Mouse (Mus musculus) hindbrain, embryonic 15.5 days (tissue): ENCODE data around the gene Pigl. TPM values are rescaled to one million over a fixed set of nuclear protein-coding genes. Genes with fewer than 3 reads are reported as not detected.

Experiments
- ATAC-seq: fragments of 200-750 bp; cut with Nextera tagmentation; 2 replicates; pipeline ENCODE4 v1.8.0; 2017; ENCODE audit warnings: low read depth, moderate number of reproducible peaks, moderate TSS enrichment; ENCODE audit not compliant: low FRiP score
- H3K27ac ChIP-seq: fragments of 300-500 bp; sonication (generic); replicated peaks from 2 replicates; pipeline ENCODE4 v1.5.1; 2015; ENCODE audit warnings: mild to moderate bottlenecking, inconsistent platforms
- H3K27me3 ChIP-seq: fragments of 300-500 bp; sonication (generic); 2 replicates; pipeline ENCODE4 v1.6.1; 2015; ENCODE audit warnings: control low read depth, inconsistent platforms
- H3K36me3 ChIP-seq: fragments of 300-500 bp; sonication (generic); 2 replicates; pipeline ENCODE4 v1.6.1; 2015; ENCODE audit warnings: control low read depth, inconsistent platforms
- H3K4me1 ChIP-seq: fragments of 300-500 bp; sonication (generic); replicated peaks from 2 replicates; pipeline ENCODE4 v1.6.1; 2015; ENCODE audit warnings: control low read depth, inconsistent platforms
- H3K4me2 ChIP-seq: fragments of 300-500 bp; sonication (generic); 2 replicates; pipeline ENCODE4 v1.6.1; 2015; ENCODE audit warnings: moderate library complexity, mild to moderate bottlenecking, inconsistent platforms
- H3K4me3 ChIP-seq: fragments of 300-500 bp; sonication (generic); 2 replicates; pipeline ENCODE4 v1.5.1; 2015; ENCODE audit warnings: mild to moderate bottlenecking, inconsistent platforms
- H3K9ac ChIP-seq: fragments of 300-500 bp; sonication (generic); 2 replicates; pipeline ENCODE4 v1.6.1; 2015; ENCODE audit warnings: inconsistent platforms
- H3K9me3 ChIP-seq: fragments of 300-500 bp; sonication (generic); 2 replicates; pipeline ENCODE4 v1.6.1; 2016; ENCODE audit warnings: control low read depth, inconsistent platforms
- WGBS: fragments of 180-500 bp; shearing (Covaris S2); methylation state at CpG from one replicate; pipeline ENCODE4 v1.1.7; 2015; 5-methylcytosine and 5-hydroxymethylcytosine counted together
- polyA plus RNA-seq: library from polyadenylated mRNA; unstranded; fragments of >200 nt; fragmentation: Nextera tagmentation; extraction: Ambion mirVana; gene quantifications from 2 replicates; pipeline ENCODE4 v1.2.1, GENCODE M21; 2015

The Pigl gene
- polyA plus RNA-seq, 1 experiment from 2014 or later, result 11.0 TPM

- Histone ChIP-seq H3K27ac (peak overlapping the region; percentile 78), H3K9ac (peak overlapping the region; percentile 78), H3K4me2 (peak overlapping the region; percentile 86), H3K9me3 (no peaks in the 10 kb centered on the region), H3K36me3 (peaks cover 3% of the 10 kb centered on the region; the same call in 1 of the 2 replicates), H3K4me1 (peaks cover 20% of the 10 kb centered on the region), H3K4me3 (peak overlapping the region; percentile 78), H3K27me3 (no peaks in the 10 kb centered on the region)
- WGBS, result under 1% methylated on average over 71 of the region's 73 CpGs
- peak; percentile 85 for ATAC-seq
Observed at GRCm38 (mm10) chr11:62538321-62539088, 80.2 kb downstream of the Pigl start.

DNA sequence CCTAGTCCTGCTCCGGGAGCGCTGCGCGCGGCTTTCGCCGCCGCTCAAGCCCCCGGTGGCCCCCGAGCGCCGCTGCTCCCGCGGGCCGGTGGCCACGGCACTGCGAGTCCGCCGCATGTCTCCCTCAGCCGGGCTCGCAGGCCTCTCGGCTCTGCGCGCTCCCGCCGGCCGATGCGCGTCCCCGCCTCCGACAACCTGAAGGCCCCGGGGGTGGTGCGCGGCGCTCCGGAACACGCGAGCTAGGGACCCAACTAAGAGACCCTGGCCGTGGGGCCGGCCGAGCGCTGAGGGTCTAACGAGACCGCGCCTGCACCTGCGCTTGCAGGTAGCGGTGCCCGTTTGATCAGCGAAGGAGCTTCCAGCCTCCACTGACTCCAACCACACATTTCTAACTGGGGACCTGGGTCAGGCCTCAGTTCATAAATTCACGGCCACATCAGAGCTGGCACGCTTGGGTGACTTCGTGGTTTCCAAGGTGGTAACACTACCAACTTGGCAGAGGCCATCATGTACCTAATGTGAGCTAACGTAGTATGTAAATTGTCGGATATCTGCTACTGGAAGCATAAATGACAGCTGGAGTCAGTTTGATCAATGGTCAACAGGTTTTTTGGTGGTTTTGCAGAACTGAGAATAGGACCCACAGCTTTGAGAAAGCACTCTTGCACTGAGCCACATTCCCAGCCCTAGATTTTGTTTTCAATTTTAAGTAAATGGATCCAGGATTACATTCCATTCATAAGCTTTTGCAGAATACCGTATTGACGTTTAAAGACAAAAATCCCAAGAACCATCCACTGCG lies 81.0 kb downstream of the Pigl start, which contains the start of gene Cenpv:
TSS of gene Cenpv (minus strand) at position 173 of the 802 bp plus-strand sequence.
- ATAC-seq, result peak; percentile 84
- Histone ChIP-seq H3K27me3 (no peaks in the 10 kb centered on the region), H3K9ac (peak within 1 kb of the TSS; percentile 78), H3K4me1 (peaks cover 20% of the 10 kb centered on the region), H3K4me2 (peak within 1 kb of the TSS; percentile 86), H3K4me3 (peak within 1 kb of the TSS; percentile 78), H3K27ac (peak within 1 kb of the TSS; percentile 78), H3K9me3 (no peaks in the 10 kb centered on the region), H3K36me3 (no peaks in the 10 kb centered on the region)
- 5% methylated on average over 53 of the region's 57 CpGs for WGBS

- H3K27ac ChIP-seq, result no peak overlapping the region
- H3K4me3 ChIP-seq, result no peak overlapping the region
- no peaks in the 10 kb centered on the region for H3K27me3 ChIP-seq
- peaks cover 20% of the 10 kb centered on the region for H3K4me1 ChIP-seq
- no peak for ATAC-seq
- no peak overlapping the region for H3K4me2 ChIP-seq
- H3K9me3 ChIP-seq, result no peaks in the 10 kb centered on the region
- no peak overlapping the region for H3K9ac ChIP-seq
- no peaks in the 10 kb centered on the region for H3K36me3 ChIP-seq
- WGBS, result 88% methylated on average over 7 of the region's 7 CpGs
Observed at GRCm38 (mm10) chr11:62540167-62540566, 81.9 kb downstream of the Pigl start.

DNA sequence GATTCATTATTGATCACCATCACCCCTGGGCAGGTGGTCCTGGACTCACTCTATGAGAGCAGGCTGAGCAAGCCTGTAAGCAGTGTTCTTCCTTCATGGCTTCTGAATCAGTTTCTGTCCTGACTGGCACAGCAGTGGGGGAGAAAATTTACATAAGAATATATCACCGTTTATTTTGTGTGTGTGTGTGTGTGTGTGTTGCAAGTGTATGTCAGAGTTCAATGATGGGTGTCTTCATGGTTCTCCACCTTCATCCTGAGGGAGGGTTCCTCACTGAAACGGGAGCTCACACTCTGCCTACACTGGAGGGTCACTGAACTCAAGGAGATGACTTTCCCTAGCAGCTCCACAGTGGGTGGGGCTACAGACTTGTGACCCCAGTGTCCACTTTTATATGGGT lies 82.7 kb downstream of the Pigl start:
- ATAC-seq, result no peak
- Histone ChIP-seq H3K9me3 (no peaks in the 10 kb centered on the region), H3K36me3 (no peaks in the 10 kb centered on the region), H3K27ac (no peak overlapping the region), H3K4me1 (peaks cover 20% of the 10 kb centered on the region), H3K9ac (no peak overlapping the region), H3K27me3 (no peaks in the 10 kb centered on the region), H3K4me2 (no peak overlapping the region), H3K4me3 (no peak overlapping the region)
- 41% methylated on average over 2 of the region's 2 CpGs for WGBS

GRCm38 (mm10) chr11:62541581-62541980 lies 83.3 kb downstream of the Pigl start:
- no peak overlapping the region for H3K9ac ChIP-seq
- no peaks in the 10 kb centered on the region for H3K36me3 ChIP-seq
- 84% methylated on average over 8 of the region's 8 CpGs for WGBS
- peaks cover 20% of the 10 kb centered on the region for H3K4me1 ChIP-seq
- no peak for ATAC-seq
- no peaks in the 10 kb centered on the region for H3K27me3 ChIP-seq
- no peak overlapping the region for H3K4me2 ChIP-seq
- no peak overlapping the region for H3K4me3 ChIP-seq
- H3K9me3 ChIP-seq, result no peaks in the 10 kb centered on the region
- no peak overlapping the region for H3K27ac ChIP-seq

GRCm38 (mm10) chr11:62543991-62544390 lies 85.7 kb downstream of the Pigl start:
- WGBS, result 86% methylated on average over 3 of the region's 3 CpGs
- no peak for ATAC-seq

DNA sequence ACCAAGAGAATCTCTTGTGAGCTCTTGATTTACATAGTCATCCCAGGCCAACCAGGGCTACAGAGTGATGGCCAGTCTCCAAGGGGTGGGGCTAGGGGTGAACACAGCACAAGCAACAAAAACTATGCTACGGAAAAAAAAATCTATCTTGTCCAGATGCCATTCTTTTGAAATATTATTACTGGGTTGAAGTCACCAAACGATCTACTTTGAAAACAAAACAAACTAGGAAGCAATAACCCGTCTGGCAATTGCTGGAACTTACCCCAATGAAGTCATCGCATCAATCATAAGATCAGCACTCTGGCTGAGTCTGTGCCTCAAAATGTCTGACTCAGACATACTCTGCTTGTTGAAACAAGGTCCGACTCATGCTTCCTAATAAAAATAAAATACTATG lies 91.5 kb downstream of the Pigl start:
- H3K4me3 ChIP-seq, result peak overlapping the region; percentile 76
- peaks cover 33% of the 10 kb centered on the region for H3K4me1 ChIP-seq
- no peaks in the 10 kb centered on the region for H3K9me3 ChIP-seq
- H3K27ac ChIP-seq, result peak overlapping the region; percentile 99
- no peaks in the 10 kb centered on the region for H3K27me3 ChIP-seq
- H3K9ac ChIP-seq, result peak overlapping the region; percentile 96
- 8% methylated on average over 5 of the region's 5 CpGs for WGBS
- H3K36me3 ChIP-seq, result 0 out of 2 replicates have a peak, but pooled peaks cover 7% of the 10 kb centered on the region
- no peak for ATAC-seq
- peak overlapping the region; percentile 79 for H3K4me2 ChIP-seq

More at GRCm38 (mm10) chr11:62543991-62544390, 85.7 kb downstream of the Pigl start:
- Histone ChIP-seq H3K4me1 (peaks cover 9% of the 10 kb centered on the region), H3K4me3 (no peak overlapping the region), H3K27ac (no peak overlapping the region), H3K4me2 (no peak overlapping the region), H3K9ac (no peak overlapping the region), H3K36me3 (no peaks in the 10 kb centered on the region), H3K27me3 (no peaks in the 10 kb centered on the region), H3K9me3 (no peaks in the 10 kb centered on the region)

GRCm38 (mm10) chr11:62550227-62550685 lies 92.0 kb downstream of the Pigl start:
- no peaks in the 10 kb centered on the region for H3K9me3 ChIP-seq
- H3K9ac ChIP-seq, result peak overlapping the region; percentile 96
- WGBS, result 2% methylated on average over 11 of the region's 11 CpGs
- peak; percentile 17 for ATAC-seq
- H3K27me3 ChIP-seq, result no peaks in the 10 kb centered on the region
- H3K4me3 ChIP-seq, result peak overlapping the region; percentile 76
- H3K27ac ChIP-seq, result peak overlapping the region; percentile 99
- peaks cover 38% of the 10 kb centered on the region for H3K4me1 ChIP-seq
- H3K36me3 ChIP-seq, result peaks cover 10% of the 10 kb centered on the region; the same call in 1 of the 2 replicates
- H3K4me2 ChIP-seq, result peak overlapping the region; percentile 79

DNA sequence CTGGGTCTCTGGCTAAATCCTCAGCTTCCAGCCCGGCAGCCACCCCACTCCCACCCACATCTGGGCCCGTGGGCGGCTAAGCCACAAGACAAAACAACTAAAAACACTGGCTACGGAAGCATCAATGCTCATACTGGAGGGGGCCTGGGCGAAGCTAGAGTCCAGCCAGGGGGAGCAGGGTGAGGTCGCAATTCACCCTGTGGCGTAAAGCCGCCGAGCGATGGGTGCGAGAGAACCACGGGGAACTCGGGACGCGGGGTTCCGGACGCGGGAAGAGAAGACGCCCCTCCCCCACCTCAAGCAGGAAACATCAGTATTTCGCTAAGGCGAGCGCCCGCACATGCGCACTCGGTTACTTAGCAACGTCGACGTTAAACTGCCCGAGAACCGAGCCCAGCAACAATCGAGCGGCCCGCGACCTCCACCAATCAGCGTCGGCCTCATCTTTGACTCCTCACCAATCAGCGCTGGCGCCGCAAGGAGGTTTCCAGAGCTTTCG lies 92.5 kb downstream of the Pigl start, which contains the start of gene Ubb:
TSS of gene Ubb (plus strand) at position 445 of the 499 bp plus-strand sequence.
- under 1% methylated on average over 40 of the region's 40 CpGs for WGBS
- ATAC-seq, result peak; percentile 97

GRCm38 (mm10) chr11:62551226-62552119 lies 93.2 kb downstream of the Pigl start:
- WGBS, result under 1% methylated on average over 58 of the region's 58 CpGs
- ATAC-seq, result peak; percentile 89

More for the DNA sequence above, 92.5 kb downstream of the Pigl start, which contains the start of gene Ubb:
- Histone ChIP-seq H3K27ac (peak within 1 kb of the TSS; percentile 99), H3K4me1 (peaks cover 43% of the 10 kb centered on the region), H3K4me3 (peak within 1 kb of the TSS; percentile 76), H3K36me3 (peaks cover 10% of the 10 kb centered on the region; the same call in 1 of the 2 replicates), H3K4me2 (peak within 1 kb of the TSS; percentile 79), H3K9ac (peak within 1 kb of the TSS; percentile 96), H3K27me3 (no peaks in the 10 kb centered on the region), H3K9me3 (no peaks in the 10 kb centered on the region)

DNA sequence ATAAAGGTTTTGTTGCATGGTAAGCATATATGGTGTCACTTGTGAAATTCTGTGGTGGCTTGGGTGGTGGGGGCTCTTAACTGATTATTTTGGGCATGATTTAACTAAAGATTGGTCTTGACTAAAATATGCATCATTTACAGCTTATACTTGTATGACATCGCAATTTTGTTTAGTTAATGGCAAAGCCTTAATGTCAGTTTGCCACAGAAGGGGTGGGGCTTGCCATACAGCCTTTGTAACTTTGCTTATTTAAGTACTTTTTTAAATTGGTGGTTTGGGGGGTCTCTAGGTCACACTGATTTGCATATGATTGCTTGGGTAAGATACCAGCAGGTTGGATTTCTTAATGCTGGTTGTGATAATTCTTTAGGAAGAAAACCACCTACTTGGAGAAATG lies 94.9 kb downstream of the Pigl start:
- peak overlapping the region; percentile 50 for H3K4me3 ChIP-seq
- H3K9me3 ChIP-seq, result no peaks in the 10 kb centered on the region
- no peaks in the 10 kb centered on the region for H3K27me3 ChIP-seq
- H3K27ac ChIP-seq, result no peak overlapping the region
- no peak for ATAC-seq
- H3K4me1 ChIP-seq, result peaks cover 44% of the 10 kb centered on the region
- peak overlapping the region; percentile 98 for H3K4me2 ChIP-seq
- WGBS, result 25% methylated on average over 1 of the region's 1 CpGs
- H3K36me3 ChIP-seq, result peaks cover 10% of the 10 kb centered on the region; the same call in 1 of the 2 replicates
- H3K9ac ChIP-seq, result peak overlapping the region; percentile 49

More at GRCm38 (mm10) chr11:62551226-62552119, 93.2 kb downstream of the Pigl start:
- Histone ChIP-seq H3K4me3 (peak overlapping the region; percentile 76), H3K9ac (peak overlapping the region; percentile 74), H3K36me3 (peaks cover 10% of the 10 kb centered on the region; the same call in 1 of the 2 replicates), H3K9me3 (no peaks in the 10 kb centered on the region), H3K27me3 (no peaks in the 10 kb centered on the region), H3K4me1 (peaks cover 44% of the 10 kb centered on the region), H3K4me2 (peak overlapping the region; percentile 79), H3K27ac (peak overlapping the region; percentile 89)
